ENCODE assay signal across 10 mouse cellular contexts in genomic region chr2:32647366-32647765, GRCm38 (mm10). TPM values are rescaled to one million over a fixed set of nuclear protein-coding genes. Genes with fewer than 3 reads are reported as not detected.
DNase-seq lines count a peak whose midpoint lies in the region; ATAC-seq and TF ChIP-seq lines count a peak whose summit lies in the region.
"Had no signal": no experiment of that assay in that cellular context is flagged by ENCODE, and none has a peak within 500 bp of the region (broad histone marks: within the 10 kb centered on the region; RNA-seq: fewer than 3 reads in every experiment).

No protein-coding gene starts in this region.

- TF ChIP-seq EP300 in ES-Bruce4 (IDR thresholded peaks at IDR 0.05; ENCODE audit: insufficient read depth, low read depth, low read length), result no peak

- peak overlapping the region; percentile 88 for H3K9ac ChIP-seq in ES-Bruce4 (ENCODE audit: low read depth, poor library complexity, severe bottlenecking)
- H3K9ac ChIP-seq in heart, embryonic 16.5 days (ENCODE audit: low read length), result peak overlapping the region; percentile 80
- H3K9ac ChIP-seq in liver, embryonic 13.5 days, result peak overlapping the region; percentile 68

- peaks cover 50% of the 10 kb centered on the region for H3K4me1 ChIP-seq in heart, embryonic 10.5 days
- H3K4me1 ChIP-seq in ES-Bruce4 (ENCODE audit: control insufficient read depth, insufficient read depth, low read length), result peaks cover 8% of the 10 kb centered on the region
- H3K4me1 ChIP-seq in heart, embryonic 16.5 days (ENCODE audit: control insufficient read depth, insufficient read depth, low read length), result peaks cover 29% of the 10 kb centered on the region
- peaks cover 56% of the 10 kb centered on the region for H3K4me1 ChIP-seq in liver, embryonic 13.5 days (replicated peaks)
- H3K4me1 ChIP-seq in thymus, adult 2 months (replicated peaks; ENCODE audit: control insufficient read depth, insufficient read depth, low read length), result peaks cover 11% of the 10 kb centered on the region

- H3K27me3 ChIP-seq in heart, embryonic 10.5 days (ENCODE audit: insufficient read depth, poor library complexity, severe bottlenecking), result no peaks in the 10 kb centered on the region
- H3K27me3 ChIP-seq in ES-Bruce4 (ENCODE audit: control insufficient read depth, insufficient read depth, low read length, poor library complexity, severe bottlenecking), result no peaks in the 10 kb centered on the region
- H3K27me3 ChIP-seq in heart, embryonic 16.5 days (ENCODE audit: control insufficient read depth, insufficient read depth, low read length), result no peaks in the 10 kb centered on the region
- no peaks in the 10 kb centered on the region for H3K27me3 ChIP-seq in liver, embryonic 13.5 days
- no peaks in the 10 kb centered on the region for H3K27me3 ChIP-seq in thymus, adult 2 months (ENCODE audit: control insufficient read depth, insufficient read depth, low read length)
- H3K27me3 ChIP-seq: CH12.LX had no signal

- DNase-seq in heart, embryonic 10.5 days (ENCODE audit: low spot score), result no peak
- DNase-seq in heart, adult 8-10 months (ENCODE audit: low spot score), result no peak
- no peak for DNase-seq in liver, embryonic 13.5 days
- no peak for DNase-seq in yolk sac, embryonic 10.5 days (ENCODE audit: low spot score)
- no peak for DNase-seq in right cerebral cortex, postnatal 4 days
- no peak for DNase-seq in thymus, adult 2 months
- DNase-seq: left cerebral cortex, postnatal 4 days had no signal

- 73% methylated on average over 7 of the region's 7 CpGs for WGBS in heart, embryonic 10.5 days
- 59% methylated on average over 7 of the region's 7 CpGs for WGBS in heart, embryonic 16.5 days
- WGBS in liver, embryonic 13.5 days (ENCODE audit: insufficient replicate concordance), result 58% methylated on average over 7 of the region's 7 CpGs
- 40% methylated on average over 7 of the region's 7 CpGs for WGBS in thymus, adult 2 months

- peak overlapping the region; percentile 41 for H3K4me2 ChIP-seq in heart, embryonic 16.5 days (ENCODE audit: low read depth, low read length)
- peak overlapping the region; percentile 60 for H3K4me2 ChIP-seq in liver, embryonic 13.5 days

- H3K9me3 ChIP-seq in heart, embryonic 10.5 days, result no peaks in the 10 kb centered on the region
- no peaks in the 10 kb centered on the region for H3K9me3 ChIP-seq in ES-Bruce4 (replicated peaks; ENCODE audit: control insufficient read depth, insufficient read depth, low read length, poor library complexity, severe bottlenecking)
- no peaks in the 10 kb centered on the region for H3K9me3 ChIP-seq in heart, embryonic 16.5 days (replicated peaks; ENCODE audit: control insufficient read depth, low read length)
- no peaks in the 10 kb centered on the region for H3K9me3 ChIP-seq in liver, embryonic 13.5 days (replicated peaks)

- TF ChIP-seq CTCF in ES-Bruce4 (IDR thresholded peaks at IDR 0.05; ENCODE audit: low read depth, low read length), result no peak
- no peak for TF ChIP-seq CTCF in thymus, adult 2 months (IDR thresholded peaks at IDR 0.05; ENCODE audit: borderline replicate concordance, control insufficient read depth, extremely low read depth, insufficient read depth, low read length, poor library complexity)

- no peak for ATAC-seq in heart, embryonic 16.5 days (replicated peaks; ENCODE audit: extremely low read depth, insufficient read depth, low FRiP score)
- no peak for ATAC-seq in liver, embryonic 13.5 days (ENCODE audit: low read depth)

- H3K4me3 ChIP-seq in heart, embryonic 10.5 days, result peak overlapping the region; percentile 54
- H3K4me3 ChIP-seq in ES-Bruce4 (ENCODE audit: low read depth, low read length), result peak overlapping the region; percentile 81
- H3K4me3 ChIP-seq in heart, embryonic 16.5 days (ENCODE audit: low read length), result peak overlapping the region; percentile 61
- peak overlapping the region; percentile 58 for H3K4me3 ChIP-seq in liver, embryonic 13.5 days (replicated peaks)
- no peak overlapping the region for H3K4me3 ChIP-seq in thymus, adult 2 months (ENCODE audit: control insufficient read depth, insufficient read depth, low read length)

- no peaks in the 10 kb centered on the region for H3K36me3 ChIP-seq in heart, embryonic 10.5 days
- H3K36me3 ChIP-seq in ES-Bruce4 (ENCODE audit: control insufficient read depth, insufficient read depth, low read length, poor library complexity, severe bottlenecking), result no peaks in the 10 kb centered on the region
- no peaks in the 10 kb centered on the region for H3K36me3 ChIP-seq in heart, embryonic 16.5 days (ENCODE audit: control insufficient read depth, insufficient read depth)
- no peaks in the 10 kb centered on the region for H3K36me3 ChIP-seq in liver, embryonic 13.5 days
- no peaks in the 10 kb centered on the region for H3K36me3 ChIP-seq in thymus, adult 2 months (ENCODE audit: control insufficient read depth, insufficient read depth, low read length)

- peak overlapping the region; percentile 87 for H3K27ac ChIP-seq in heart, embryonic 10.5 days
- peak overlapping the region; percentile 36 for H3K27ac ChIP-seq in ES-Bruce4 (ENCODE audit: insufficient read depth, low read length)
- peak overlapping the region; percentile 89 for H3K27ac ChIP-seq in heart, embryonic 16.5 days (ENCODE audit: low read length)
- H3K27ac ChIP-seq in liver, embryonic 13.5 days, result peak overlapping the region; percentile 45; the same call in 1 of the 2 replicates
- no peak overlapping the region for H3K27ac ChIP-seq in thymus, adult 2 months (ENCODE audit: control insufficient read depth, insufficient read depth, low read length)

- no peak for TF ChIP-seq POLR2A in ES-Bruce4 (IDR thresholded peaks at IDR 0.05; ENCODE audit: insufficient read depth, low read length)
- TF ChIP-seq POLR2A in thymus, adult 2 months (IDR thresholded peaks at IDR 0.05; ENCODE audit: control insufficient read depth, extremely low read depth, insufficient read depth, low read length, poor library complexity), result no peak

RNA-seq across cellular contexts. Expression of gene Eng, which starts 1.0 kb away (rescaled TPM):
- polyA plus RNA-seq in heart, embryonic 10.5 days (2016; fragmentation: Nextera tagmentation; extraction: Ambion mirVana), result 87.1 and 149 TPM in 2 replicates
- 100 to 1,000 TPM; 111 to 143 (median 126) TPM for total RNA-seq in heart, adult 8-10 months (2022)
- 20.0 and 20.8 TPM in 2 replicates for polyA plus RNA-seq in ES-Bruce4 (2011; ENCODE audit: insufficient read depth, insufficient read length, low read depth, missing spikeins)
- 170 and 176 TPM in 2 replicates for polyA plus RNA-seq in heart, embryonic 16.5 days (2015; fragmentation: Nextera tagmentation; extraction: Ambion mirVana)
- polyA plus RNA-seq in liver, embryonic 13.5 days (2015; fragmentation: Nextera tagmentation; extraction: Ambion mirVana), result 20.6 and 23.4 TPM in 2 replicates
- 62.1 and 66.1 TPM in 2 replicates for polyA plus RNA-seq in thymus, adult 2 months (2012; rRNA removed)

RNA-seq across cellular contexts. Expression of gene Ak1, which starts 25.8 kb away (rescaled TPM):
- polyA plus RNA-seq in heart, embryonic 10.5 days (2016; fragmentation: Nextera tagmentation; extraction: Ambion mirVana), result 179 and 305 TPM in 2 replicates
- total RNA-seq in heart, adult 8-10 months (2022), result 100 to 1,000 TPM; 656 to 809 (median 697) TPM
- polyA plus RNA-seq in ES-Bruce4 (2011; ENCODE audit: insufficient read depth, insufficient read length, low read depth, missing spikeins), result 71.8 and 74.7 TPM in 2 replicates
- polyA plus RNA-seq in heart, embryonic 16.5 days (2015; fragmentation: Nextera tagmentation; extraction: Ambion mirVana), result 470 and 488 TPM in 2 replicates
- polyA plus RNA-seq in liver, embryonic 13.5 days (2015; fragmentation: Nextera tagmentation; extraction: Ambion mirVana), result 2.2 and 2.3 TPM in 2 replicates
- polyA plus RNA-seq in thymus, adult 2 months (2012; rRNA removed), result 3.6 and 23.5 TPM in 2 replicates

RNA-seq across cellular contexts. Expression of gene St6galnac6, which starts 47.9 kb away (rescaled TPM):
- polyA plus RNA-seq in heart, embryonic 10.5 days (2016; fragmentation: Nextera tagmentation; extraction: Ambion mirVana), result 25.1 and 28.4 TPM in 2 replicates
- total RNA-seq in heart, adult 8-10 months (2022), result 100 to 1,000 TPM; 102 to 131 (median 114) TPM
- polyA plus RNA-seq in ES-Bruce4 (2011; ENCODE audit: insufficient read depth, insufficient read length, low read depth, missing spikeins), result 22.5 and 24.2 TPM in 2 replicates
- polyA plus RNA-seq in heart, embryonic 16.5 days (2015; fragmentation: Nextera tagmentation; extraction: Ambion mirVana), result 33.4 and 34.1 TPM in 2 replicates
- polyA plus RNA-seq in liver, embryonic 13.5 days (2015; fragmentation: Nextera tagmentation; extraction: Ambion mirVana), result 10.0 and 12.8 TPM in 2 replicates
- 18.1 and 25.9 TPM in 2 replicates for polyA plus RNA-seq in thymus, adult 2 months (2012; rRNA removed)

RNA-seq across cellular contexts. Expression of gene Fpgs, which starts 56.6 kb away (rescaled TPM):
- 24.7 and 34.8 TPM in 2 replicates for polyA plus RNA-seq in heart, embryonic 10.5 days (2016; fragmentation: Nextera tagmentation; extraction: Ambion mirVana)
- 1 to 10 TPM; 5.5 to 6.0 (median 5.8) TPM for total RNA-seq in heart, adult 8-10 months (2022)
- 45.7 and 52.7 TPM in 2 replicates for polyA plus RNA-seq in ES-Bruce4 (2011; ENCODE audit: insufficient read depth, insufficient read length, low read depth, missing spikeins)
- 16.7 and 16.9 TPM in 2 replicates for polyA plus RNA-seq in heart, embryonic 16.5 days (2015; fragmentation: Nextera tagmentation; extraction: Ambion mirVana)
- 31.1 and 32.9 TPM in 2 replicates for polyA plus RNA-seq in liver, embryonic 13.5 days (2015; fragmentation: Nextera tagmentation; extraction: Ambion mirVana)
- 61.8 and 65.7 TPM in 2 replicates for polyA plus RNA-seq in thymus, adult 2 months (2012; rRNA removed)
